28 mouse cellular contexts compared by ENCODE assay signal in the genomic region with DNA sequence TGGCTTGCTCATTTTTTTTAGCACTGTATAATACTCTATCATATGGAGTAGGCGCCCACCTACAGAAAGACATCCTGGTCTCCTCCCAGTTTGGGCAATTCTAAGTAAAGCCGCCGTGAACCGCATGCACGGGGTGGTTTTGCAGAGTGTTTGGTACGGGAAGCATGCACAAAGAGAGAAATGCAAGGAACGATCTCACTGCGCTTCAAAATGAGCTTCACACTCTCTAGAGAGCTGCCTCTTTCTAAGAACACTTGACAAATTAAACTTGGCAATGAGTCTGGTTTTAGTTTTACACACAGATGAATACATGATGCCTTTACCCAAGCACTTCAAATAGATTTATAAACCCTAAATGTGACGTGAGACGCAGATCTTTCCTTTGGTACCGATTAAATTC.
DNase-seq lines count a peak whose midpoint lies in the region; ATAC-seq and TF ChIP-seq lines count a peak whose summit lies in the region.
"Had no signal": no experiment of that assay in that cellular context is flagged by ENCODE, and none has a peak within 500 bp of the region (broad histone marks: within the 10 kb centered on the region; RNA-seq: fewer than 3 reads in every experiment).

No protein-coding gene starts in this region.

- H3K36me3 ChIP-seq in embryonic facial prominence, embryonic 14.5 days (ENCODE audit: control insufficient read depth, insufficient read depth, low read length), result no peaks in the 10 kb centered on the region
- no peaks in the 10 kb centered on the region for H3K36me3 ChIP-seq in embryonic facial prominence, embryonic 10.5 days (replicated peaks)
- no peaks in the 10 kb centered on the region for H3K36me3 ChIP-seq in midbrain, postnatal 0 days (ENCODE audit: insufficient read depth, low read length)
- H3K36me3 ChIP-seq: embryonic facial prominence, embryonic 12.5 days; embryonic facial prominence, embryonic 15.5 days; forebrain, embryonic 10.5 days; forebrain, embryonic 15.5 days; G1E had no signal

- peaks cover 36% of the 10 kb centered on the region for H3K4me1 ChIP-seq in embryonic facial prominence, embryonic 14.5 days (ENCODE audit: control insufficient read depth, insufficient read depth, low read length)
- peaks cover 71% of the 10 kb centered on the region for H3K4me1 ChIP-seq in embryonic facial prominence, embryonic 10.5 days
- H3K4me1 ChIP-seq in midbrain, postnatal 0 days (ENCODE audit: insufficient read depth, low read length), result peaks cover 15% of the 10 kb centered on the region

- no peak overlapping the region for H3K27ac ChIP-seq in embryonic facial prominence, embryonic 14.5 days (replicated peaks; ENCODE audit: low read depth, low read length)
- no peak overlapping the region for H3K27ac ChIP-seq in embryonic facial prominence, embryonic 10.5 days (replicated peaks)
- H3K27ac ChIP-seq in midbrain, postnatal 0 days (ENCODE audit: low read depth, low read length), result no peak overlapping the region
- H3K27ac ChIP-seq: embryonic facial prominence, embryonic 15.5 days; forebrain, embryonic 10.5 days; forebrain, embryonic 13.5 days; forebrain, embryonic 15.5 days had no signal

- no peak overlapping the region for H3K9ac ChIP-seq in embryonic facial prominence, embryonic 14.5 days (ENCODE audit: low read depth, low read length)
- H3K9ac ChIP-seq in midbrain, postnatal 0 days (replicated peaks; ENCODE audit: low read length, poor library complexity, severe bottlenecking), result no peak overlapping the region
- H3K9ac ChIP-seq: embryonic facial prominence, embryonic 12.5 days; embryonic facial prominence, embryonic 15.5 days; forebrain, embryonic 13.5 days; forebrain, embryonic 15.5 days had no signal

- H3K9me3 ChIP-seq in embryonic facial prominence, embryonic 14.5 days (ENCODE audit: control insufficient read depth, low read length), result no peaks in the 10 kb centered on the region
- H3K9me3 ChIP-seq in embryonic facial prominence, embryonic 10.5 days, result no peaks in the 10 kb centered on the region
- H3K9me3 ChIP-seq in midbrain, postnatal 0 days (ENCODE audit: low read length), result no peaks in the 10 kb centered on the region
- H3K9me3 ChIP-seq: embryonic facial prominence, embryonic 12.5 days; embryonic facial prominence, embryonic 15.5 days; forebrain, embryonic 10.5 days; forebrain, embryonic 13.5 days; forebrain, embryonic 15.5 days had no signal

- no peaks in the 10 kb centered on the region for H3K27me3 ChIP-seq in embryonic facial prominence, embryonic 14.5 days (replicated peaks; ENCODE audit: control insufficient read depth, insufficient read depth, low read length)
- H3K27me3 ChIP-seq in embryonic facial prominence, embryonic 10.5 days (replicated peaks; ENCODE audit: low read depth, poor library complexity, severe bottlenecking), result no peaks in the 10 kb centered on the region
- H3K27me3 ChIP-seq in midbrain, postnatal 0 days (ENCODE audit: insufficient read depth, low read length), result no peaks in the 10 kb centered on the region
- H3K27me3 ChIP-seq: CH12.LX; embryonic facial prominence, embryonic 12.5 days; embryonic facial prominence, embryonic 15.5 days; forebrain, embryonic 13.5 days; forebrain, embryonic 15.5 days; Patski had no signal

- TF ChIP-seq CTCF in midbrain, postnatal 0 days (IDR thresholded peaks at IDR 0.05), result no peak

- H3K4me3 ChIP-seq in embryonic facial prominence, embryonic 14.5 days (ENCODE audit: low read depth, low read length), result no peak overlapping the region
- no peak overlapping the region for H3K4me3 ChIP-seq in embryonic facial prominence, embryonic 10.5 days
- no peak overlapping the region for H3K4me3 ChIP-seq in midbrain, postnatal 0 days (ENCODE audit: low read depth, low read length)
- H3K4me3 ChIP-seq: embryonic facial prominence, embryonic 12.5 days; embryonic facial prominence, embryonic 15.5 days; erythroblast, embryonic 14.5 days; forebrain, embryonic 10.5 days; forebrain, embryonic 13.5 days; forebrain, embryonic 15.5 days had no signal

- H3K4me2 ChIP-seq in embryonic facial prominence, embryonic 14.5 days (ENCODE audit: low read depth, low read length), result no peak overlapping the region
- H3K4me2 ChIP-seq in midbrain, postnatal 0 days (ENCODE audit: low read depth, low read length, poor library complexity, severe bottlenecking), result no peak overlapping the region
- H3K4me2 ChIP-seq: embryonic facial prominence, embryonic 12.5 days; embryonic facial prominence, embryonic 15.5 days; forebrain, embryonic 13.5 days; forebrain, embryonic 15.5 days had no signal

- ATAC-seq in embryonic facial prominence, embryonic 14.5 days (ENCODE audit: low read depth), result no peak
- ATAC-seq in frontal cortex, adult (ENCODE audit: low TSS enrichment), result peak; percentile 81
- ATAC-seq in midbrain, postnatal 0 days (ENCODE audit: low FRiP score), result no peak
- ATAC-seq: activated CD4-positive, CD25-positive, alpha-beta regulatory T cell, adult 4 months; CD4-positive, CD25-positive, alpha-beta regulatory T cell, adult 4 months; forebrain, embryonic 13.5 days; forebrain, embryonic 15.5 days; Patski had no signal

- 65% methylated on average over 11 of the region's 11 CpGs for WGBS in embryonic facial prominence, embryonic 14.5 days
- 88% methylated on average over 11 of the region's 11 CpGs for WGBS in embryonic facial prominence, embryonic 10.5 days
- WGBS in midbrain, postnatal 0 days, result 86% methylated on average over 11 of the region's 11 CpGs

- DNase-seq in embryonic facial prominence, embryonic 14.5 days (ENCODE audit: low spot score), result peak; percentile 50
- DNase-seq in embryonic facial prominence, embryonic 10.5 days (ENCODE audit: low spot score), result no peak
- no peak for DNase-seq in frontal cortex, postnatal 25 days (ENCODE audit: low spot score in 2 of 2)
- DNase-seq in brain, adult 2 months (ENCODE audit: low read depth, low spot score), result peak; percentile 64
- no peak for DNase-seq in midbrain, postnatal 0 days (ENCODE audit: low spot score)
- DNase-seq: adrenal gland, adult 8-10 months; adrenal gland, postnatal 14 days; adrenal gland, postnatal 36 days; B cell, adult 2 months; cerebellum, adult 11 months; cerebellum, adult 18-20 months; cerebellum, adult 8-10 months; cerebellum, adult 9-11 months; cerebellum, postnatal 14 days; cerebellum, postnatal 36 days; embryo, embryonic 11 days had no signal

Comparison
In these comparisons a context has a peak if more than half of its experiments do, and no peak if none do; other contexts are left out.
1. DNase-seq: peak in embryonic facial prominence, embryonic 14.5 days (single experiment) and brain, adult 2 months (single experiment); none in embryonic facial prominence, embryonic 10.5 days (single experiment), frontal cortex, postnatal 25 days (0 of 2) and midbrain, postnatal 0 days (single experiment).